Mouse (Mus musculus): ENCODE results near the gene Slc15a2.

Slc15a2 gene

DNA sequence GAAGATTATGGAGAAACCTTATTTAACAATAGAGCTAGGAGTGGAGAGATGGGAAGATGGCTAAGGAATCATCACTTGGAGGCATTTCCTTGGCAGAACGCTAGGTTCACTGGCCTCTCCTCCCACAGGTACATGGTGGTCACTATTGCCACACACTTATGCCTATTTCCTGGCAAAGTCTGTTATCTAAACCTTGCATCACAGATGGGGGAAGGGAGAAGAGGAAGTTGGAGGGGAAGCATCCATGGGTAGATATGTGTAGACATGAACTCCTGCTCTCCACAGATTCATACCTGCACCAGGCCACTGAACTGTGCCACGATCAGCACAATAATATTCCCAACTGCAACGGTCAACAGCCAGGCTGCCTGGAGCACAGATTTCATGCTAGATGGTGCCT is 32.8 kb downstream of the Slc15a2 start:
- DNase-seq: no peak

DNA sequence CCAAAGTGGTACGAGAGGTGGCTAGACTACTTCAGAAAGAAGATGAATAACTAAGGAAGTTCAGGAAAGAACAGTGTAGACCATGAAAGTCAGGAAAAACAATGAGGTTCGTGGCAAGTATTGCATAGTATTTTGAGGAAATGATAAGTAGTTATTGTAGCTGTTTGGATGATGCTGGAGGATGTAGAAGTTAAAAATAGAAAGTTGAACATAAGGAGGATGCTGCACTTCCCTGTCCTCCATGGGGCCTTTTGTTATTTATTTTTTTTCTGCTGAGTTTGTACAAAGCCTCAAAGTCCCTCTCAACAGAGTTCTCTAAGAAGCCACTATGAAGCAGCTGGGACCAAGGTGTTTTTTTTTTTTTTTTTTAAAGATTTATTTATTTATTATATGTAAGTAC is 37.0 kb downstream of the Slc15a2 start:
- no peak for DNase-seq

DNA sequence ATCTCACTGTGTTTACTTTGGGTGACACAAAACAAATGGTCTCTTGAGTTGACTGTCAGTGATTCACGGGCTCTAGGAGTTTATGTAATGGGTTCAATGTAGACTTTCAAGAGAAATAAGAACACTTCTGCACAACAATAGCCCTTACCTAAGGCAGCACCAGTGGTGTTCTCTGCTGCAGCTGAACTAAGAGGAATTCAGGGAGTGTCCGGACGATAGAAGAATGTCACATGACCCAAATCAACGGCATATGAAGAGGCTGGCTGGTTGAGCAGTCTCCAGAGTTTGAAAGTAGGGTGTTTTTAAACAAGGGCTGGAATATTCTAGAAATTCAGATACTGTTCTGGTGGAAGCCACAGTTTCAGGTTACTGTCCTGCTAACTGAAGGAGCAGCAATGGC is 37.7 kb downstream of the Slc15a2 start:
- no peak for DNase-seq

DNA sequence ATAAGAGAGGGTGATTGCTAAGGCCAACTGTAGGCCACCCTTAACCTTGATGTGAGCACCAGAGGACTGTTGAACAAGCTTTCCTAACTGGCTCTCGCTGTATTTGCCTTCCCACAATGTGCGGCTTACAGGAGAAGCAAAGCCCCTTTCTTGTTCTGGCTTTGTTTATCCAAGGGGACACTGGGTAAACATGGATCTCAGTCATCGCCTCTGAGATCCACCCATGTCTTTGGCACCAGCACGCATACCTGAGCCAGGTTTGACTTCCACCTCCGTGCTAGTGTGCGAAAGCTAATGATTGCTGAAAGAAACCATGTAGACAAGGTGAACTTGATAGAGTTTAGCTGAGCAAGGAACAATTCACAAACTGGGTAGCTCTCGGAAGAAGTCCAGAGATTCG is 41.2 kb downstream of the Slc15a2 start:
- no peak for DNase-seq

DNA sequence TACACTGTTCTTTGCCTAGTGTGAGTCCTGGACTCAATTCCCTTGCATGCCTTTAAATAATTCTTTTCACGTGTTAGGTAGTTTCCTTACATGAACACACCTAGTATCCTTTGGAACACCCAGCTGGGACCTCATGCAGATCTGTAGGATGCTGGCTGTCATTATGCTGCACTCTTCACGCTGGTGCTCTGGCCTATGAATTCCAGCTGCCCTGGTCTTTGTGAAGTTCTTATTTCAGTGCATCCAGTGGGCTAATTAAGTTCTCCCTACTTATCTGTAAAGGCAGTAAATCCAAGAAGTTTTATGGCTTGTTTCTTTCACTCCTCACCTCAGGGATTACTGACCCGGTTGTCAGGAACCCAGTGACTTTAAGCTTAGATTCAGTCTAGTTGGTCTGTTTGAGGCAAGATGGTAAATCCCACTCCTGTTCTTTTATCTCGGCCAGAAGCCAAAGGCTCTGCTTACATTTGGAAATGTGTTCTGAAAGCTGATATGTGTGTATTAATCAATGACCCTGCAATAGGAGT is 45.3 kb downstream of the Slc15a2 start:
- DNase-seq: no peak

DNA sequence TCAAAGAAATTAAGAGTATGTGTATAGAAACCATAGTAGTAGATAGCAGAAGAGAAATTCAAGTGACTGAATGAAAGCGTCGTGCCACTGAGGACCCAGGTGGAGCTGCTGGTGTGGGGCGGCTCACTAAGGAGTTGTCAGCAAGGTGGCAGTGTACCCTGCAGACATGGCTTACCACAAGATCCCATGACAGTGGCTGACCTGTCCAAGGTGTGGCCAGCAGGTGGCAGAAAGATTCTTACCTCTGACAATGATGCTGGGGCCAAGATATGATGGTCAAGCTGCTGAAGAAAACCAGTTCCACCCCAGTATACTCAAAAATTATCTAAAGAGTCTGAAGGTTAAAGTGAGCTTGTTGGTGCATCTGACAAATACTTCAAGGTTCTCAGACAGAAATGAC is 49.3 kb downstream of the Slc15a2 start:
- DNase-seq: peak; percentile 80

DNA sequence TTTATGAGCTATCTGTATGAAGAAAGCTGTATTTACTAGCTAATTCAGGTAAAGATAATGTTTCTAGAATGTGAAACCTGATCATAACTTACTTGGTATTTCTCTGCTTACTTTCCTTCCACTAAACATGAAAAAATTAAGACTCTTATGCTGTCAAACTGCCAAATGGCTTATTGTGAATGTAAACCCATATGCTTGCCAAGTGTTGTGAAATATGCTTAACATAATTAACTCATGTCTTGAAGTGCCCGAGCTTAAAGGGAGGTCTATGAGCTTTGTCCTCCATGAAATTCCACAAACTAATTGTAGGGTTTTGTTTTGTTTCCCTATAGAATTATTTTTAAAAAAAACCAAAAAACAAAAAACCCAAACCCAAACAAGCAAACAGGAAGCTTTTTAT is 50.9 kb downstream of the Slc15a2 start:
- no peak for DNase-seq

DNA sequence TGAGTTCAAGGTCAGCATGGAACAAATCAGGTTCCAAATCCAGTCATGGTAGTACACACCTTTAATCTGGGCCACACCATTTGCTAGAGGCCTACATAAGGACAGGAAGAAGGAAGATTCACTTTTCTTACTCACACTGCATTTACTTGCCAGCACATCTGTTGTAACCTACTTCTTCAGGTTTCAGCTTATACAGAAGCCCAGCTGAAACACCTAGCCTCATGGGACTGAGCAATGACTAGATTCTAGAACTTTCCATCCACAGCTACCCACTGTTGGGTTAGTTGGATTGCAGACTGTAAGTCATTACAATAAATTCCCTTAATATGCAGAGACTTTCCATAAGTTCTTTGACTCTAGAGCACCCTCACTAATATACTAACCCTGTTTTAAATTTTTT is 52.2 kb downstream of the Slc15a2 start:
- DNase-seq: no peak

DNA sequence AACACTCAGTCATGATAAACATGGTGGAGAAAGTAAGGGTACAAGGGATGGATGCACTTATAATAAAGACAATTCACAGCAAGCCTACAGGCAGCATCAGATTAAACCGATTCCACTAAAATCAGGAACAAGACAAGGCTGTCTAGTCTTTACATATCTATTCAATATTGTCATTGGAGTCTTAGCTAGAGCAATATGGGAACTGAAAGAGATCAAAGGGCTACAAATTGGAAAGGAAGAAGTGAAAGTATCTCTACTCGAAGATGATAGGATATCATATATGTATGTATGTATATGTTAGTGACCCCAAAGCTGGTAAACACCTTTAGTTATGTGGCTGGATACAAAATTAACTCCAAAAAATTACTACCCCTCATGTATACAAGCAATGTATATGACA is 55.8 kb downstream of the Slc15a2 start:
- DNase-seq: no peak

DNA sequence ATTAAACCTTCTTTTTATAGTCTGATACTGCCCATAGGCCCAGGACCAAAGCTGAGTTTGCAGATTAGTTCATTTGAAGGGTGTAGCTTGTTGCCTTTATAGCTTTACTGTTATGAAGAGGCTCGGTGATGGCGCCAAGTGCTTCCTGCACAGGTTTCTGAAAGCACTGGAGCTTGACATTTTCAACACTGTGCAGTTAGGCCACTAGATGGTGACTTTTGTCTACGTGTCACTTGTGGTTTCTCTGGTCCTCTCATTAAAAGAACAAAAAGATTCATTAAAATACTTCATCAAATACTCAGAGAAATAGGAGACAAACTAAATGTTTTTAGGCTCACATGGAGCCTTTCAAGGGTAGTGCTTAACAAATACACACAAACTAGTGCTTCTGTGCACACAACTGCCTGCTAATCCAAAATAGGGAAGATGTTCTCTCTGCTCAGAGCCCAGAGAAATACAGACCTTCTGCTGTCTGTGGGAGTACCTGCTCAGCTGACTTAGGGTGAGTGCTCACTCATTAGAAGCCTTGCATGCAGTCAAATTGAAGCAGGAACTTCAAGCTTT is 60.8 kb downstream of the Slc15a2 start:
- no peak for DNase-seq

DNA sequence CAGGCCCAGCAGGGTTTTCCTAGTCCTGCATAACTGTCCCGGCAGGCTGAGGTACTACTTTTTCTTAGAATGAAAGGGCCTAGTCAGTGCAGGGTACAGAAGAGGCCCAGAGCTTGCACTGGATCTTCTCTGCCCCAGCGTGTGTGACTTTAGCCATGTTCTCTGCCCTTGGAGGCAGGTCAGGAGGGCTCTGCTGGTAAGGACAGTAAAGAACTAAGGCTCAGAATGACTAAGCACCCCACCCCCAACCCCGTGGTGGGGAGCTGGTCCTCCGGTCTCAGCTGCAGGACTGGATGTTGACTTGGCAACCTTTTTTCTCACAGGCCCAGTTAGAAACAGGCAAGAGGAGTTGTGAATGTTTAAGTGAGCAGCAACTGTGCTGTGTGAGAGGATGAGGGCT is 62.0 kb downstream of the Slc15a2 start:
- DNase-seq: no peak

DNA sequence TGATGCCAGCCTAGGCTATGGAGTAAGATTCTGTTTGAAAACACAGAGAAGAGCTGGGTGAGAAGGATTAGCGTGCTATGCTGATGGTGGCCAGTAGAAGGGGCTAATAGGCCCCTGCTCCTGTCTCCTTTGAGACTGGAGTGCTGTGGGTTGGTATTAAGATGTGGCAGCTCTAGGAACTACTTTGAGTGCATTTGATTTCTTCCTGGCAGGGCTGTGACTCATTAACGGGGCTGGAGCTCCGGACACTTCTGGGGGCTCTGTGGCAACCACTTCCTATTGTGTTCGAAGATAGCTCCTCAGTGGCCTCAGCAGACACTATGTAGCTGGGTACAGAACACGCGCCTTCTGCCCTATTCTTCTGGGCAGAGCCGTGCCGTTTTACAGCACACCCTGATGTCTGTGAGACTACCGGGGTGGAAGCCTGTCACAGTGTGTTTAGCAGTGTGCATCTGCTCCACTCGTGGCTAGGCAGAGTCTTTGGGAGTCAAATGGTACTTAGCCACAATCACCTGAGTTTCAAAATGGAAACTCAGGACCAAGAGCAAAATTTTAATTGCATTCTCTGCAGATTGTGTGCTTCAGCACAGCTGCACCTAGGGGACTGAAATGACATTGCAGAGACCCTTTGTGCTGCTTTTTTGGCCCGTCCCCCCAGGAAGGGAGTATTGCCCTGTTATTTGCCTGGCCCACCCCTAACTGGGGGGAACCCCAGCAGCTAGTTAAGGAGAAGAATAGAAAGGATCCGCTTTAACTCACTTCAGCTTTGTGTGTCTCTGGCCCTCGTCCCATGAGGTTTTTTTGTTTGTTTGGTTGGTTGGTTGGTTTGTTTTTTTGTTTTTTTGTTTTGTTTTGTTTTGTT is 64.3 kb downstream of the Slc15a2 start:
- DNase-seq: no peak

DNA sequence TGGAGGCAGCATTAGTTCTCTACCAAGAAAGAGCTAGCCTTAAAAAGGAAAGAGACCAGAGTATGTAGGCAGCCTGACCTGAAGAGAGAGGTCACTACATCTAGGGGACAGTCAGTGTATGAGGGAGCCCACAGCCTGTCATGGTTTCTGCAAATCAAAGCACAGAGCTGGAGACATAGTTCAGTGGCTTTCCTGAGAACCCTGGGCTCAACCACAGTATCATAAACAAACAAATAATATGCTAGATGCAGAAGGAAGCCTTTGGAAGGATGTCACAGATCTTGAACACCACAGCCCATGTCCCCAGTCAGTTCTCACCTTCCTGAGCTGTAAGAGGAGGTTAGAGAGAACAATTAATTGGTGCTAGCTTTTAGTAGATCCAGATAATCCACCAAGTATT is 66.1 kb downstream of the Slc15a2 start:
- DNase-seq: no peak

DNA sequence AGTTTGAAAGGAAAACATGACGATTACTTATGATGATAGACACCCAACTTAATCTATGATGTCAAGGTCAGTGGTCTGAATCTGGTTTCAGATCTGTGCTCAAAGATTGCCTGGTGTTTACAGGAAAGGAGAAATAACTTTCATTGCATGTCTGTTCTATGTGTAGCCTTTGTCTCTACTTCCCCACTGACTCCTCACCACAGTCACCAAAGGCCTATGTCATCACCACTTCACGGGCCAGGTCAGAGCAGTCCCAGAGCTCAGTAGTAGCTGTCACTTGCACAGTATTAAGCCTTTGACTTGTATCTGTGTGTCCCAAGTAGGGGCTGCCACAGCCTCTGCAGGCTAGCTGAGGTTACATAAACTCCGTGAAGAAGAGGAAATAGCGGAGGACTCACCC is 67.3 kb downstream of the Slc15a2 start:
- no peak for DNase-seq

DNA sequence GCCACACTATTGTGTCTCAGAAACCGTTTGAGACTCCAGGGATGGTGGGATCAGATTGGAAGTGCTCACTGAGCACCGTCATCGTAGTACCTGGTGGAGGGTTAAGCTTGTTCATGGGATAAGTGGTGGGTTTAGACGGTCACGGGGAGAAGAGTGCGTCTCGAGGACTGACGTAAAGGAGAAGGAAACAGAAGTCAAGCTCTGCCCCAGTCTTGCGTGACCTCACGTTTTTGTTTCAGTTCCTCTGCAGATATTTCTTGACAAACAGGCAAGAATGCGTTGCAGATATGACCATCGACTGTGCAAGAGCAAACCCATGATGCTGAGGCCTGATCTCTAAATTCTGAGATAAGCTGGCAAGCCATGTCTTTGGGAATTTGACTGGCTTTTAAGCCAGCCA is 73.0 kb downstream of the Slc15a2 start:
- DNase-seq: no peak

DNA sequence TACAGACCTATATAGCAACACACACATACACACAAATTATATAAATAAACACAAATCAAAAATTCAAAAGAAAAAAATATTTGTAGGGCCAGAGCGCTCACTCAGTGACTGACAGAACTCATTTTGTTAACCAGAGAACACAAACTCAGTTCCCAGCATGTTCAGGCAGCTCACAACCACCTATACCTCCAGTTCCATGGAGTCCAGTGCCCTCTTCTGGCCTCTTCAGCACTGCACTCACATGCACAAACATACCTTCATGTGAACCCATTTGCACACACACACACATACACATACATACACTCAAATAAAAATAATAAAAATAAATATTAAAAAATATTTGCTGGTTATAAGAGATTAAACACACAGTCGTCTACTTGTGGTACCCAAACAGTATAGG is 74.0 kb downstream of the Slc15a2 start:
- DNase-seq: no peak

DNA sequence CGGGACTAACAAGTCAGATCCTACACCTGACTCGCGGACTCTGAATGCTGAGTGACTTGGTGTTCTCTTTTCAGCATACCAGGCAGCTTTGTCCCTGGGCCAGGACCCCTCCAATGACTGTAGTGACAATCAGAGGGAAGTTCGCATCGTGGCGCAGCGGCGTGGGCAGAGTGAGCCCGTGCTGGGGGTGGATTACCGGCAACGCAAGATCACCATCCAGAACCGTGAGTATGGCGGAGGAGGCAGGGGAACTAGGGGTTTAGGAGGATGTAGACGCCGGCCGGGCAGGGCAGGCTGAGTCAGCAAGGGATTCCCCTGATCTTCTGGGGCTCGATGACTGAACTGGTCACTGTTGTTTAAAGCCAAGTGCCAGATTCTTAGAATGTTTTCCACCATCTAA is 75.4 kb downstream of the Slc15a2 start:
- no peak for DNase-seq

DNA sequence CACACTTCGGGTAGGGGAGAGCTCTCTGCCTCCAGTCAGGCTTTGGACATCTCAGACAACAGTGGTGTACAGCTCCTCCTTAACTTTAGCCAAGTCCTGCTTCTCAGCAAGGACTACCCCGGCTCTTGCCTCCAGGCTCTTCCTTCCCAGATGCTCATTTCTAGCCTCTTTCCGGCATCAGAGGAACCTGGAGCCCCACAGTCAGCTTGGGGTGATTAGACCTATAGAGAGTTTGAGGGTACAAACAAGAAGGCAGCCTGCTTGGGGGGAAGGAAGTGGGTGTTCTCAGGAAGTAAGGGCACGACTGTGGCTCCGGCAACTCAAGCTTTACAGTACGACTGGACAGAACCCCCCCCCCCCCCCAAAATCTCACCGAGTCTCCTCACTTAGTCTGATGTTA is 76.0 kb downstream of the Slc15a2 start:
- DNase-seq: no peak

DNA sequence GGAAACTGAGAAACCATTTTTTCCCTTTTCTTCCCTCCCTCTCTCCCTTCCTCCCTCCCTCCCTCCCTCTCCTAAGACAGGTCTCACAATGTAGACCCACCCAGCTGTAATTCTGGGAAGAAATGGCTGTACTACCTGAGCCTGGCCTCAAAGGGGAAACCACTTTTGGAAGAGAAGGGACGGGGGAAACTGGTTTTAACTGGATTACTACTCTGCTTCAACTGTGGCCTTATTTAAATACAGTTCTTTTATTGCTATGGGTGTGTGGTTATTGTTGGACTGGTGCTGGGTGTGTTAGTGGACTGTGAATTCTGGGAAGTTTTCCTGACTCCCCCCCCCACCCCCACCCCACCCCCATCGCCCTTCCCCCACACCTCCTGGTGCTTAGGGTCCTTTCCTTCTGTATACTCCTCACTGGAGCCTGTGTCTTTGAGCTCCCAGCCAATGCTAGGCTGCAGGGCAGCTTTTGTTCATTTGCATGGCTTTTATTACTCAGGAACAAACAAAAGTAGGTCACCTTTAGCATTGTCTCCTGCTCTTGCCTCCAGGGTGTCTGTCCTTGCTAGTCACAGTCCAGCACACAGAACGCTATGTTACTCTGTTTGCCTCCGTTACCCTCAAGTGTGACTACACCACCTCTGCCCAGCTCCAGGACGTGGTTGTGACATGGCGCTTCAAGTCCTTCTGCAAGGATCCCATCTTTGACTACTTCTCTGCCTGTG is 76.9 kb downstream of the Slc15a2 start:
- DNase-seq: peak; percentile 64

DNA sequence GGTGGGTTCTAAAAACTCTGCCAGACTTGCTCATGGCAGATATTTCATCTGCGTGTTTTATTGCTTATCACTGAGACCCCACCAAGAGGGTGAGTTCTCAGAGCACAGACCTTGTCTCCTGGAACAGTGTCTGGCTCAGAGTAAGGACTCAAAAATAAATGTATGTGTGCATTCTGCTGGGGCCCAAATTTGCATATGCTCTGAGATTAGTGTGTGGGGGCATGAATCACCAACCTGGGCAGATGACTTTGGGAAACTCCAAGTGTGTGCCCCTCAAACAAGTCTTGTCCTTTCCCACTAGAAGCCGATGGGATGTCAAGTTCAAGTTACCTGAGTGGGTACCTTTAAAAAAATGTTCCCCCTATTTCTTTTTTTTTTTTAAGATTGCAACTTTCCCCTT is 84.3 kb downstream of the Slc15a2 start:
- DNase-seq: no peak
